Mouse (Mus musculus) neural tube, embryonic 13.5 days (tissue): ENCODE measurements around the gene AU021092. TPM values are rescaled to one million over a fixed set of nuclear protein-coding genes. Genes with fewer than 3 reads are reported as not detected.
A peak's percentile ranks its signal among the peaks of the same experiment; 100 is the strongest.
"Not testable (repeated sequence)": the region's sequence is repeated elsewhere in the genome, so short reads cannot be mapped to it uniquely, and the experiment has no call there.

Source experiments
- ATAC-seq: fragments of 200-750 bp; cut with Nextera tagmentation; 2 replicates; pipeline ENCODE4 v1.8.0; 2017; ENCODE audit warnings: low read depth, mild to moderate bottlenecking, moderate TSS enrichment, moderate library complexity
- H3K27ac ChIP-seq: fragments of 300-500 bp; sonication (generic); replicated peaks from 2 replicates; pipeline ENCODE4 v1.5.1; 2015; ENCODE audit warnings: moderate library complexity, mild to moderate bottlenecking, inconsistent platforms
- H3K27me3 ChIP-seq: fragments of 300-500 bp; sonication (generic); 2 replicates; pipeline ENCODE4 v1.6.1; 2015; ENCODE audit warnings: mild to moderate bottlenecking, inconsistent platforms
- H3K36me3 ChIP-seq: fragments of 300-500 bp; sonication (generic); 2 replicates; pipeline ENCODE4 v1.6.1; 2015; ENCODE audit warnings: mild to moderate bottlenecking, inconsistent platforms
- H3K4me1 ChIP-seq: fragments of 300-500 bp; sonication (generic); replicated peaks from 2 replicates; pipeline ENCODE4 v1.6.1; 2015; ENCODE audit warnings: inconsistent platforms
- H3K4me2 ChIP-seq: fragments of 300-500 bp; sonication (generic); 2 replicates; pipeline ENCODE4 v1.6.1; 2015; ENCODE audit warnings: inconsistent platforms, mild to moderate bottlenecking, moderate library complexity
- H3K4me3 ChIP-seq: fragments of 300-500 bp; sonication (generic); 2 replicates; pipeline ENCODE4 v1.5.1; 2015; ENCODE audit warnings: mild to moderate bottlenecking, inconsistent platforms
- H3K9ac ChIP-seq: fragments of 300-500 bp; sonication (generic); 2 replicates; pipeline ENCODE4 v1.6.1; 2015; ENCODE audit warnings: moderate library complexity, mild to moderate bottlenecking, inconsistent platforms
- H3K9me3 ChIP-seq: fragments of 300-500 bp; sonication (generic); 2 replicates; pipeline ENCODE4 v1.6.1; 2016; ENCODE audit warnings: inconsistent platforms
- WGBS: fragments of 180-500 bp; shearing (Covaris S2); methylation state at CpG from one replicate; pipeline ENCODE4 v1.1.7; 2015; 5-methylcytosine and 5-hydroxymethylcytosine counted together
- polyA plus RNA-seq: library from polyadenylated mRNA; unstranded; fragments of >200 nt; fragmentation: Nextera tagmentation; extraction: Ambion mirVana; gene quantifications from 2 replicates; pipeline ENCODE4 v1.2.1, GENCODE M21; 2015

The AU021092 gene
- polyA plus RNA-seq, 1 experiment from 2014 or later, result 10.9 TPM

DNA sequence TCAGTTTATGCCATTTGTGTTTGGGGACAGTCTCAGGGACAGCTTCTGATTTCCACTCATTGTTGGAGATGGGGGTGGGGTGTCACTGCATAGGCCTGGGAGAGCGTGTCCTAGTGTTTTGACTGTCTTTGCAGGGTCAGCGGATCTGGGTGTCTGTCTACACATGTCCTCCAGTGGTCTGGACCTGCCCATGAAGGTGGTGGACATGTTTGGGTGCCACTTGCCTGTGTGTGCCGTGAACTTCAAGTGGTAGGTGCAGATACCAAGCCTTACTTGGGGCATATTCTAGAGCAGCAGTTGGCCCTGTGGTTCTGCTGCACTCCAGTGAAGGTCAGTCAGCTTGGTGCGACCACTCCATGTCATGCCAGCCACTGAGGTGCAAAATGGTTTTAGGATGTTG is 20.3 kb upstream of the AU021092 start:
- no peaks in the 10 kb centered on the region for H3K27me3 ChIP-seq
- H3K9ac ChIP-seq, result no peak overlapping the region
- H3K9me3 ChIP-seq, result no peaks in the 10 kb centered on the region
- H3K4me2 ChIP-seq, result no peak overlapping the region
- H3K4me3 ChIP-seq, result no peak overlapping the region
- WGBS, result 97% methylated on average over 4 of the region's 4 CpGs
- no peak overlapping the region for H3K27ac ChIP-seq
- ATAC-seq, result no peak
- no peaks in the 10 kb centered on the region for H3K4me1 ChIP-seq
- H3K36me3 ChIP-seq, result peaks cover 80% of the 10 kb centered on the region

DNA sequence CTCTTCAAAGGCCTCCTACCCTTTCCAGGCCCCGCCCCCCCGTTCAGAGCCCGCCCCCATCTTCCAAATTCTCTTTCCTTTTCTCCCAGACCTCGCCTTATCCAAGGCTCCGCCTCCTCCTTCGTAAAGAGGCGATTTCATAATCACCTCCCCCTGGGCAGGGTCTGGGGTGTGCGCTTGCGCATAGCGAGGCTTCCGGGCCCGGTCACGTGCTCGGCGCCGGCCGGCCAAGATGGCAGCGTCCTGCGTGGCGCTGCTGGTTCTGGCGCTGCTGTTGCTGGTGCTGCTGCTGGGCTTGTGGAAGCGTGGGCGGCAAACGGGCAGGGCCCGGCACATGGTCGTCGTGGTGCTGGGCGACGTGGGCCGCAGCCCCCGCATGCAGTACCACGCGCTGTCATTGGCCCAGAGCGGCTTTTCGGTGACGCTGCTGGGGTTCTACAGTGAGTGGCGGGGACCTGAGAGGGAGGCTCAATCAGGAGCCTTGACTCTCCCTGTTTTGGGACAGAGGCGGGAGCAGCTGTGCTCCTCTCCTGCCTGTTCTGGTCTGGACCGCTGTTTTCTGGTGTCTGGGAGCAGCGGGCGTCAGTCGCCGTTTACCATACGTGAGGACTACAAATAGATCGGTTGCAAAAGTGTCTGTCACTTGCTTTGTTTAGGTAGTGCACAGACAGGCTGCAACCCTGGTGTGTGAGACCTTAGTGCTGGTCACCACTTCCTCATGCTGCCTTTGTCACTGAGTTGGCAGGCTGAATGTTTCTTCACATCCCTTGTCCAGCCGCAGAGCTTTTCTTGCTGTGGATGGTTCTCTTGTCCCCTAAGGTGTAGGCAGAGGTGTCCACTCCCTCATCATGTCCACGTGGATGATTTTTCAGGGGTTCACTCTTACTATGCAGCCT is 11.6 kb upstream of the AU021092 start, which contains the start of gene Alg1:
Gene Alg1, plus strand, starts transcription at position 204 of the 896 bp plus-strand sequence.
- Histone ChIP-seq H3K9me3 (no peaks in the 10 kb centered on the region), H3K9ac (peak within 1 kb of the TSS; percentile 87), H3K4me3 (peak within 1 kb of the TSS; percentile 91), H3K27ac (peak within 1 kb of the TSS; percentile 73), H3K4me2 (peak within 1 kb of the TSS; percentile 89), H3K27me3 (no peaks in the 10 kb centered on the region; the same call in 1 of the 2 replicates), H3K36me3 (0 out of 2 replicates have a peak, but pooled peaks cover 8% of the 10 kb centered on the region), H3K4me1 (peaks cover 19% of the 10 kb centered on the region)
- ATAC-seq, result peak; percentile 94
- 2% methylated on average over 47 of the region's 47 CpGs for WGBS

DNA sequence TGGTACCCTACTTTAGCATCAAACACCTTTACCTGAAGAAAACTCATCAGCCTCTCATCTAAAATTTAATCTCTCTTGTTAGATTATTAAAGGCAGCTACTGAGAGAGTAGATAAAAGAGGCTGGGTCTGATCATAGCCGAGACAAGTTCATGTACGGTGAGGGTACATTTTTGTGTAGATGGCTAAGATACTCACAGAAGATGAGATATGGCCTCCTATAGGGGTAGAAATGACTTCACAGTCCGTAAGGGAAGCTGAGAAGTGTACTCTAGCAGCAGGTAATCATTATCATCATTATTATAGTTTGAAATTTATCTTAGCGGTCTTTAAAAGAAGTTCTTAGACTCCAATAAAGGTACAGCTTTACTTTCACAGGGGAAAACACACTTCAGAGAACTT is 10.9 kb upstream of the AU021092 start:
- Histone ChIP-seq H3K4me1 (peaks cover 19% of the 10 kb centered on the region), H3K4me3 (peak overlapping the region; percentile 91), H3K27ac (no peak overlapping the region), H3K9me3 (no peaks in the 10 kb centered on the region), H3K9ac (no peak overlapping the region), H3K4me2 (peak overlapping the region; percentile 89), H3K27me3 (no peaks in the 10 kb centered on the region; the same call in 1 of the 2 replicates), H3K36me3 (0 out of 2 replicates have a peak, but pooled peaks cover 5% of the 10 kb centered on the region)
- 71% methylated on average over 4 of the region's 4 CpGs for WGBS
- peak; percentile 34; the same call in 1 of the 2 replicates for ATAC-seq

DNA sequence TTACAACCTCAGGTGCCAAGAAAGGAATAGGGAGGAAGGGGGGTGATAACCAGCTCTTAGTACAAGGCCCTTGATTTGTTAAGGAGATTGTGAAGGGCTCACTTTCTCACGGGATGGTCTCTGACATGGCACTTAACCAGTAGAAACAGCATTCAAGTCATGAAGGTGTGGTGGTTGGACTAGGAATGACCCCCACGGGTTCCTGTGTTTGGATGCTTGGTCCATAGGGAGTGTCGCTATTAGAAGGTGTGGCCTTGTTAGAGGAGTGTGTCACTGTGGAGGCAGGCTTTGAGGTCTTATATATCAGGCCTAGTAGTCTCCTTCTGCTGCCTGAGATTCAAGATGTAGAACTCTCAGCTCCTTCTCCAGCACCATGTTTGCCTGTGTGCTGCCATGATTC is 6.0 kb upstream of the AU021092 start:
- not testable (repeated sequence) for H3K9me3 ChIP-seq, H3K27ac ChIP-seq, H3K9ac ChIP-seq, H3K27me3 ChIP-seq, ATAC-seq, H3K4me1 ChIP-seq, H3K4me2 ChIP-seq, H3K36me3 ChIP-seq, H3K4me3 ChIP-seq
- WGBS, result 83% methylated on average over 3 of the region's 3 CpGs

DNA sequence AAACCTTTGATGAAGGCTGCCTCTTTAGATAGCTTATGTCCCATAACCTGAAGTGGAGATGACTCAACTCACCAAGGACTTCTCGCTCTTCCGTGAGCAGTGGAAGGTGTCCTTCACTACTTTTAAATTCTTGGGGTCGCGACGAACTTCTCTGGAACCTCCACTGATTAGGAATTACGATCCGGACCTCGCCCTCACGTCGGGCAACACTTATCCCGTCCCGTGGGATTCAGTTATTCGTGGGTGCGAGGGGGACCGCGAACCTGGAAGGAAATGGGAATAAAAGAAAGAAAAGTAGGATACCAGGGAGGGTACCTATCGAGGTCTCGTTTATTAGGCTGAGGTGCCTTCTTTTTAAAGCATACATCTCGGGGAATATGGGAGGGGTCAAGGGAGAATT is 5.4 kb upstream of the AU021092 start:
- not testable (repeated sequence) for H3K9ac ChIP-seq, ATAC-seq, H3K27ac ChIP-seq, H3K4me1 ChIP-seq, H3K9me3 ChIP-seq, H3K36me3 ChIP-seq, H3K4me3 ChIP-seq, H3K27me3 ChIP-seq, H3K4me2 ChIP-seq
- WGBS, result 86% methylated on average over 19 of the region's 19 CpGs

DNA sequence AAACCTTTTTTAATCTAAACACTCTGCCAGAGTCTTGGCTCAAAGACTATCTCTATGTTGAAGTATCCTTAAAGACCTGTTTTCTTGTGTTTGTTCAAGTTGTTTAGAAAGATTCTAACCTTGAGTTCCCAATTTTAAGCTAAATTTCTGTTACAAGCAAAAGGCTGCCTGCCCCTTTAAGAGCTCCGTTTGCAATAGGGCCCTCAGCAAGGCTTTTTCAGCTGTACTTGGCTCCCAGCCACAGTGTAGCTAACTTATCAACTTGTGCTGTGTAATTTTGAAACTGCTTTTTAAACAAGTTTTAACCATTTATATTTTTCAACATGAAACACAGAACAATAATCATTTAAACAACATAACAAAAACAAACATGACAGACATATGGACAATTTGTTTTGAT is 4.4 kb upstream of the AU021092 start:
- not testable (repeated sequence) for H3K4me2 ChIP-seq, H3K9me3 ChIP-seq, H3K27me3 ChIP-seq, H3K9ac ChIP-seq, H3K4me1 ChIP-seq, H3K36me3 ChIP-seq, H3K27ac ChIP-seq, ATAC-seq, H3K4me3 ChIP-seq
- WGBS, result 15% methylated on average over 1 of the region's 1 CpGs

DNA sequence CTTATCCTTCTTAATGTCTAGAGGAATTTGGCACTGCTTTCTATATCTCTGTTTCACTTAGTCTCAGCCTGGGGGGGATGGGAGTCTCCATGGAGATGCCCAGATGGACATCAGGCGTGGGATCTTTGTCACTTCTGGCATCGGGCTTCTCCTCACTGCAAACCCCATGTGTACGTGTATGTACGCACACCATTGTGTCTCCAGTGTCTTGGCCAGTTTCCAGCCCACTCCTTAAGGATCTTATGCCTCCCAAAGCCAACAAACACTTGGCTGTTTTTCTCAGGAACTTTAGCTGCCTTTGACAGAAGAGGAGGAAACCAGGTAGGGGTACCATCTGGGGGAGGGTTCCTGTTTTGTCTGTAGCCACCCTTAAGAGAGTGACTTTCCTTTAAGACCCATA is 696 bp downstream of the AU021092 start:
- no peak overlapping the region for H3K27ac ChIP-seq
- ATAC-seq, result no peak
- no peaks in the 10 kb centered on the region for H3K9me3 ChIP-seq
- H3K9ac ChIP-seq, result no peak overlapping the region
- 70% methylated on average over 4 of the region's 4 CpGs for WGBS
- H3K4me1 ChIP-seq, result no peaks in the 10 kb centered on the region
- H3K27me3 ChIP-seq, result peaks cover 3% of the 10 kb centered on the region; the same call in 1 of the 2 replicates
- H3K36me3 ChIP-seq, result no peaks in the 10 kb centered on the region
- no peak overlapping the region for H3K4me3 ChIP-seq
- H3K4me2 ChIP-seq, result no peak overlapping the region

DNA sequence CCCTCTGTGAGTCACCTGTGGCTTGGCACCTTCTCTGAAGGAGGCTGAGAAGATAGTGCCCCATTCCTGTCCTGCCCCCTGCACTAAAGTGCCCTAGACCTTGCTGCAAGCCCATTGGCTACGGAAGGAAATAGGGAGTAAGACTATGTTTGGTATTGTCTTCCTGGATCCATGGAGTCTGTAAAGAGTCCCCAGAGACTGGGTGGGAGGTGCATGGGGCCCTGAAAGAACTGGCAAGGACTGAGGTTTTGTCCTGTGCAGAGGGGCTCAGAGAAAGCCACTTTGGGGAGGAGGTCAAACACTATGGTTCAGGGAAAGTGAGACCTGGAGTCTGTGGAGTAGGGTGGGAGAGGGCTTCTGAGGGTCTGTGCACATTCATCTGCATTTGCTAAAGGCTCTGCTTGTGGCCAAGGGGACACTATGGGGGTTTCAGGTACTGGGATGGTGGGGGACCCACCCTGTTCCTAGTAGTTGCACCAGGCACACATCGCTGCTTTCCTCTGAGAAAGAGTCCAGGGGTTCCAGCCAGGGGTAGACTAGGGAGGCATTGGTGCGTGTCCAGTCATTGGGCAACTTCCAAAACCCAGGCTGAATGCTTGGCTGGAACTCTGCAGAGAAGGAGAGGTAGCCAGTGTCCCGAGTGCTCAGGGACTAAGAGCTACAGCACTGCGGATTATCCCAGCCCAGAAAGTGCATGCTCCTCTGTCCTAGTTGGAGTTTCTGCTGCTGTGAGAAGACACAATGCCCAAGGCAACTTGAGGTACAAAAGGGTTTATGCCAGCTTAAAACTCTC is 4.6 kb downstream of the AU021092 start:
- no peaks in the 10 kb centered on the region for H3K4me1 ChIP-seq
- no peak overlapping the region for H3K27ac ChIP-seq
- no peak for ATAC-seq
- no peak overlapping the region for H3K9ac ChIP-seq
- peaks cover 3% of the 10 kb centered on the region; the same call in 1 of the 2 replicates for H3K27me3 ChIP-seq
- H3K4me3 ChIP-seq, result no peak overlapping the region
- no peaks in the 10 kb centered on the region for H3K36me3 ChIP-seq
- H3K9me3 ChIP-seq, result no peaks in the 10 kb centered on the region
- 62% methylated on average over 5 of the region's 5 CpGs for WGBS
- H3K4me2 ChIP-seq, result no peak overlapping the region

DNA sequence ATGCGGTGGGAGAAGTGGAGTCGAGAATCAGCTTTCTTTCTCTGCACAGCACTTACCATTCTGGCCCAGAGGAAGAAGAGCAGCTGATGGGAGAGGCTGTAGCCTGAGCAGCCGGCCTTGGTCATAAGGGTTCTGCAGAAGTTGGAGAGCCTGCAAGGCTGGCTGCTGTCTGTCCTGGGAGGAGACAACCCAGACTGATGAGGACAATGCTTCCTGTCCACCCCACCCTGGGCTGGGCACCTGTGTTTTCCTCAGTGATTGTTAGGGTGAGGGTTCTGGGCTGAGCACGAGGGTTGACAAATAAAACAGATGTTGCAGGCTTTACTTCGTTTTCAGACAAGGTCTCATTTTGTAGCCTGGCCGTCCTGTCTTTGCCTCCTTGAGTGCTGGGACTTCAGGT is 5.4 kb downstream of the AU021092 start:
- Histone ChIP-seq H3K4me3 (no peak overlapping the region), H3K27ac (no peak overlapping the region), H3K27me3 (peaks cover 3% of the 10 kb centered on the region; the same call in 1 of the 2 replicates), H3K4me1 (no peaks in the 10 kb centered on the region), H3K36me3 (no peaks in the 10 kb centered on the region), H3K9me3 (no peaks in the 10 kb centered on the region), H3K4me2 (no peak overlapping the region), H3K9ac (no peak overlapping the region)
- ATAC-seq, result no peak
- 71% methylated on average over 6 of the region's 6 CpGs for WGBS

DNA sequence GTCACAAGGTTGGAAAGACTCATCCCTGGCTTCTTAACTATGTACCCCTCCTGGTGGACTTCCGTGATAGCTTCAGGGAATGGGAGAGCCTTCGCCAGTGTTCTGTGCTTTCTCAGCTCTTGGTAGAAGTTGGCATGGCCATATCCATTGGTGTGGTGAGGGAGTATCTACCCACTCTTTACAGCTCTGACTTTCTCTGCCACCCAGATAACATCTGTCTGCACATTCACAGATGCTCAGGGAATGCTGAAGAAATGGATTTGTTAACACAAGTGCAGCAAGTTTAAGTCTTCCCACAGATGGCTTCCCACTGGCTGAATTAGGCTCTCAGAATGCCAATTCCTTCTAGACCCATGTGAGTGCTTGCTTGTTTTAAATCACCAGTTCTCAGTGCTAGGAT is 8.0 kb downstream of the AU021092 start:
- no peak for ATAC-seq
- Histone ChIP-seq H3K4me3 (no peak overlapping the region), H3K36me3 (no peaks in the 10 kb centered on the region), H3K27me3 (no peaks in the 10 kb centered on the region), H3K4me1 (no peaks in the 10 kb centered on the region), H3K9ac (no peak overlapping the region), H3K27ac (no peak overlapping the region), H3K4me2 (no peak overlapping the region), H3K9me3 (no peaks in the 10 kb centered on the region)
- WGBS, result 89% methylated on average over 2 of the region's 2 CpGs

DNA sequence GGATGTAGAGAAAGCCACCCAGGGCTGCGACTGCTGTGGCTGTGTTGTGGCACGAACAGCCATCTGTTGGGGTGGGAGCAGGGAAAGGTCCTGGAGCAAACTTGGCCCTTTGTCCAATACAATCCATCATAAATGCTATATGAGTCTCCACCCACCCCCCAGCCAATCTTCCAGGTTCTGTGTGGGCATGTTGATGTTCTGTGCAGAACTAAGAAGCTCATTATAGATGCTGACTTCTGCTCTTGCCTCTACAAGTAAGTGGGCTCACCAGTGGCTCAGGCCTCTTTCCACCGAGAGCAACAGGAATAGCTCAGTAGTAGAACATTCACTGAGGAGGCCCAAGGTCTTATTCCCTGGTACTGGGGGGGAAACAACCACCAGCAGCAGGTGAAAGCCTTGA is 9.9 kb downstream of the AU021092 start:
- H3K4me2 ChIP-seq, result no peak overlapping the region
- no peaks in the 10 kb centered on the region for H3K36me3 ChIP-seq
- no peaks in the 10 kb centered on the region for H3K4me1 ChIP-seq
- ATAC-seq, result no peak
- 75% methylated on average over 3 of the region's 3 CpGs for WGBS
- no peak overlapping the region for H3K9ac ChIP-seq
- H3K27me3 ChIP-seq, result no peaks in the 10 kb centered on the region
- no peak overlapping the region for H3K4me3 ChIP-seq
- H3K27ac ChIP-seq, result no peak overlapping the region
- H3K9me3 ChIP-seq, result no peaks in the 10 kb centered on the region

DNA sequence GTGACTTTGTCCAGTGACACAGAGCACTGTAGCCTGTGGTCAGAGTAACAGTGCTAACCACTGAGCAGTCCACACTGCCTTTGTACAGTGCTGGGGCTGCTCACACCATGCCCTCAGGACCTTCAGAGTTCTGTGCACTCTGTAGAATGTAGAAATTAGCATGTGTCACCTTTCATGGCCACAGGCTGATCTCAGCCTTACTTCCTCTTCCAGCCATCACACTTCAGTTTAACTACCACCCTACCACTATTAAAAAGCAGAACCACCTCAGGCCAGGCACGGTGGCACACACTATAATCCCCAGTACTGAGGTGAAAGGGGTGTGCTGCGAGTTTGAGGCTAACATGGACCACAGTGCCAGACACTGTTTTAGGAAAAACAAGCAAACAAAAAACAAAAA is 11.7 kb downstream of the AU021092 start:
- H3K4me2 ChIP-seq, result no peak overlapping the region
- H3K4me3 ChIP-seq, result no peak overlapping the region
- H3K27me3 ChIP-seq, result peaks cover 4% of the 10 kb centered on the region
- H3K27ac ChIP-seq, result no peak overlapping the region
- no peak for ATAC-seq
- no peaks in the 10 kb centered on the region for H3K36me3 ChIP-seq
- H3K9me3 ChIP-seq, result no peaks in the 10 kb centered on the region
- 72% methylated on average over 2 of the region's 2 CpGs for WGBS
- no peak overlapping the region for H3K9ac ChIP-seq
- H3K4me1 ChIP-seq, result no peaks in the 10 kb centered on the region
